Mouse (Mus musculus) midbrain, embryonic 14.5 days (tissue): Measurements from ENCODE around the gene Sidt2. TPM values are rescaled to one million over a fixed set of nuclear protein-coding genes. Genes with fewer than 3 reads are reported as not detected.

ENCODE experiments used
- ATAC-seq: fragments of 200-750 bp; cut with Nextera tagmentation; 2 replicates; pipeline ENCODE4 v1.8.0; 2017; ENCODE audit warnings: moderate number of reproducible peaks, moderate library complexity; ENCODE audit not compliant: low FRiP score, low TSS enrichment
- DNase-seq: peaks from one replicate; pipeline ENCODE4 v3.0.0-alpha.2; 2015
- H3K27ac ChIP-seq: fragments of 300-500 bp; sonication (generic); replicated peaks from 2 replicates; pipeline ENCODE4 v1.5.1; 2014; ENCODE audit warnings: mild to moderate bottlenecking, low read depth, low read length, moderate library complexity
- H3K27me3 ChIP-seq: fragments of 300-500 bp; sonication (generic); 2 replicates; pipeline ENCODE4 v1.6.1; 2014; ENCODE audit warnings: low read length, control low read depth, mixed read lengths; ENCODE audit not compliant: control insufficient read depth, insufficient read depth
- H3K36me3 ChIP-seq: fragments of 300-500 bp; sonication (generic); 2 replicates; pipeline ENCODE4 v1.6.1; 2014; ENCODE audit warnings: low read length, control low read depth; ENCODE audit not compliant: control insufficient read depth, insufficient read depth
- H3K4me1 ChIP-seq: fragments of 300-500 bp; sonication (generic); 2 replicates; pipeline ENCODE4 v1.6.1; 2014; ENCODE audit warnings: mild to moderate bottlenecking, antibody characterized with exemption, low read length, control low read depth; ENCODE audit not compliant: control insufficient read depth, insufficient read depth
- H3K4me2 ChIP-seq: fragments of 300-500 bp; sonication (generic); 2 replicates; pipeline ENCODE4 v1.6.1; 2014; ENCODE audit warnings: mild to moderate bottlenecking, low read length, moderate library complexity
- H3K4me3 ChIP-seq: fragments of 300-500 bp; sonication (generic); replicated peaks from 2 replicates; pipeline ENCODE4 v1.5.1; 2014; ENCODE audit warnings: low read depth, low read length
- H3K9ac ChIP-seq: fragments of 300-500 bp; sonication (generic); replicated peaks from 2 replicates; pipeline ENCODE4 v1.6.1; 2014; ENCODE audit warnings: mild to moderate bottlenecking, low read length, moderate library complexity
- H3K9me3 ChIP-seq: fragments of 300-500 bp; sonication (generic); 2 replicates; pipeline ENCODE4 v1.6.1; 2016; ENCODE audit warnings: low read length, control low read depth, mixed read lengths; ENCODE audit not compliant: control insufficient read depth
- WGBS: fragments of 180-500 bp; shearing (Covaris S2); extraction: QIAGEN DNeasy Blood & Tissue Kit; methylation state at CpG from one replicate; pipeline ENCODE4 v1.1.7; 2014; 5-methylcytosine and 5-hydroxymethylcytosine counted together
- polyA plus RNA-seq: library from polyadenylated mRNA; unstranded; fragments of >200 nt; fragmentation: Nextera tagmentation; extraction: Ambion mirVana; gene quantifications from 2 replicates; pipeline ENCODE4 v1.2.1, GENCODE M21; 2014

Sidt2 gene
- polyA plus RNA-seq, 1 experiment from 2014 or later, result 40.5 TPM

DNA sequence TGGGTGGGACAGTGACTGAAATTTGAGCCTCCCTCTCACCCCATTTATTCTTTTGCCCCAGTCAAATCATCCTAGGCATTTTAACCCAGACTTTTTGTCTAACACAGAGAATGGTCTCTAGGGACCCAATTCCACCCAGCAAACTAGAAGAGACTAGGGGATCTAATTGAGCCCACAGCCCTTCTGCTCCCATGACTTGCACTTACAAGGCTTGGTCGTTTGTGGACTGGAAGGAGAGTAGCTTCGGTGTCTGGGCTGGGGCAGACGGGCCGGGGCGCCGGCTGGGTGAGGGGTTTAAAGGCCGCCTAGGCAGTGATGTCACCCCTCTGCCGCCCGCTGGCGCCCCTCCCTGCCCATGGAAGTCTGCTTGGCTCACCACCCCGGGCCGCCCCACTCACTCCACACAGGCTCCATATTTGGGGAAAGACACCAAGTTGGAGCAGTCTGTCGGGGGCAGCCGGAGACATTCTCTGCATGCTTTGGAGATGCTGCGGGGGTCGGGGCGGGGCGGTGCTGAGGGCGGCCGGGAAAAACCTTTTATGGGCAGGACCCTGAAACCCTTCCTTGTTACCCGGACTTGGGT is 19.3 kb downstream of the Sidt2 start, which contains the start of gene Tagln:
Gene Tagln, minus strand, starts transcription at position 431 of the 583 bp plus-strand sequence.
- 9% methylated on average over 21 of the region's 21 CpGs for WGBS
- no peaks in the 10 kb centered on the region for H3K9me3 ChIP-seq
- peaks cover 42% of the 10 kb centered on the region for H3K36me3 ChIP-seq
- H3K4me1 ChIP-seq, result no peaks in the 10 kb centered on the region
- peak within 1 kb of the TSS; percentile 35; the same call in 1 of the 2 replicates for H3K4me2 ChIP-seq
- no peak within 1 kb of the TSS for H3K9ac ChIP-seq
- H3K27ac ChIP-seq, result no peak within 1 kb of the TSS
- DNase-seq (no peak), ATAC-seq (no peak)
- H3K4me3 ChIP-seq, result no peak within 1 kb of the TSS
- H3K27me3 ChIP-seq, result no peaks in the 10 kb centered on the region

GRCm38 (mm10) chr9:45932571-45933415 is 22.3 kb downstream of the Sidt2 start:
- WGBS, result 84% methylated on average over 11 of the region's 11 CpGs
- Histone ChIP-seq H3K9me3 (no peaks in the 10 kb centered on the region), H3K4me1 (no peaks in the 10 kb centered on the region), H3K27ac (no peak overlapping the region), H3K27me3 (no peaks in the 10 kb centered on the region), H3K4me3 (no peak overlapping the region), H3K36me3 (peaks cover 49% of the 10 kb centered on the region), H3K9ac (no peak overlapping the region), H3K4me2 (no peak overlapping the region)
- DNase-seq (no peak), ATAC-seq (no peak)

GRCm38 (mm10) chr9:45931958-45932357 is 23.1 kb downstream of the Sidt2 start:
- no peak overlapping the region for H3K9ac ChIP-seq
- H3K4me1 ChIP-seq, result no peaks in the 10 kb centered on the region
- ATAC-seq, result no peak
- H3K4me2 ChIP-seq, result no peak overlapping the region
- peaks cover 58% of the 10 kb centered on the region for H3K36me3 ChIP-seq
- no peak for DNase-seq
- no peaks in the 10 kb centered on the region for H3K27me3 ChIP-seq
- no peaks in the 10 kb centered on the region for H3K9me3 ChIP-seq
- no peak overlapping the region for H3K27ac ChIP-seq
- no peak overlapping the region for H3K4me3 ChIP-seq
- WGBS, result 70% methylated on average over 1 of the region's 1 CpGs

GRCm38 (mm10) chr9:45929285-45929684 is 25.8 kb downstream of the Sidt2 start:
- H3K27me3 ChIP-seq, result no peaks in the 10 kb centered on the region

GRCm38 (mm10) chr9:45919895-45920294 is 35.2 kb downstream of the Sidt2 start:
- Histone ChIP-seq H3K9ac (no peak overlapping the region), H3K4me3 (no peak overlapping the region), H3K36me3 (peaks cover 74% of the 10 kb centered on the region), H3K27ac (no peak overlapping the region), H3K4me1 (no peaks in the 10 kb centered on the region), H3K4me2 (no peak overlapping the region), H3K27me3 (no peaks in the 10 kb centered on the region), H3K9me3 (no peaks in the 10 kb centered on the region)
- DNase-seq, result no peak
- ATAC-seq, result no peak
- WGBS, result 60% methylated on average over 1 of the region's 1 CpGs

More at GRCm38 (mm10) chr9:45929285-45929684, 25.8 kb downstream of the Sidt2 start:
- Histone ChIP-seq H3K9ac (no peak overlapping the region), H3K4me1 (no peaks in the 10 kb centered on the region), H3K4me2 (no peak overlapping the region), H3K36me3 (peaks cover 70% of the 10 kb centered on the region), H3K9me3 (no peaks in the 10 kb centered on the region), H3K4me3 (no peak overlapping the region), H3K27ac (no peak overlapping the region)
- ATAC-seq (no peak), DNase-seq (no peak)
- 89% methylated on average over 5 of the region's 5 CpGs for WGBS

DNA sequence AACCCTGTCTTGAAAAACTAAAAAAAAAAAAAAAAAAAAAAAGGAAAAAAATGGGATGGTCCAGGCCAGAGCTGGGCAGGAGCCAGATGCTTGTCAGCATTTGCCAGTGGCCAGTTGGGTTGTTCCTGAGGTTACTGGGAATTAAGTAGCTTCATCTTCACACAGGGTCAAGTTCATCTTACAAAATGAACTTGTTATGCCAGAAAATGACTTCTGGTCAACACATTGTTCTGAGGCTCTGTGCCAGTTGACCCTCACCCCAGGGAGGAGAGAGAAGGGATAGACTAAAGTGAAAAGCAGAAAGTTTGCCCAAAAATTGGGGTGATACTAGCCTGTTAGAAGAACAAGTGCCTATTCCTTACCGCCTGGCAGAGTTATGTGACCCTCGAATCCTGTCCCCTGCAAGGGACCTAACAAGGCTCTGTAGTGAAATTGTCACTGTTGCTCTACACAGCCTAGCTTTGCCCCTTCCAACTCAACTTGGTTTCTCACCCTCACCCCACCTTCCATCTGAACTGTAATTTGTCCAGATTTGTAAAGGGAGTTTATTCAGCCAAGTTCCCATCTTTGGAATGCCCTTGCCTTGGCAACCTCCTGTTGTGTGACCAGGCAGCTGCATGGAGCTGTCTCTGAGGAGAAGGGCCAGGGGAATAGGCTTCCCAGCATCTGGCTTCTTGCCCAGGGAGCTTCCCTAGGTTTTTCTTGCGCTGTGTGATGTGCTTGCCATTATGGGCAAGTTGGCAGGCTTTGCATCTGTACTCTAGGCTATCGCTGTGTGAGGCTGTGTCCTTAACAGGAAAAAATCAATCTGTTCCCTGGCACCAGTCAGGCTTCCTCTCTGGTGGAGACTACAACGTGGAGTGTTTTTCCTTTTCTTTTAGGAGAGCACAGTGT is 37.8 kb downstream of the Sidt2 start:
- peak; percentile 74 for DNase-seq
- WGBS, result 73% methylated on average over 5 of the region's 5 CpGs
- H3K27ac ChIP-seq, result 0 out of 2 replicates have a peak overlapping the region, but pooled peaks have one; percentile 20
- no peak overlapping the region for H3K4me3 ChIP-seq
- ATAC-seq, result no peak
- H3K27me3 ChIP-seq, result no peaks in the 10 kb centered on the region
- no peak overlapping the region for H3K4me2 ChIP-seq
- H3K36me3 ChIP-seq, result peaks cover 93% of the 10 kb centered on the region
- H3K9me3 ChIP-seq, result no peaks in the 10 kb centered on the region
- H3K4me1 ChIP-seq, result no peaks in the 10 kb centered on the region
- H3K9ac ChIP-seq, result no peak overlapping the region

GRCm38 (mm10) chr9:45915659-45916058 is 39.4 kb downstream of the Sidt2 start:
- Histone ChIP-seq H3K4me1 (no peaks in the 10 kb centered on the region), H3K27ac (no peak overlapping the region), H3K9me3 (no peaks in the 10 kb centered on the region), H3K4me3 (no peak overlapping the region), H3K27me3 (no peaks in the 10 kb centered on the region), H3K36me3 (peaks cover 96% of the 10 kb centered on the region), H3K4me2 (no peak overlapping the region), H3K9ac (no peak overlapping the region)
- no peak for ATAC-seq
- 89% methylated on average over 2 of the region's 2 CpGs for WGBS
- DNase-seq, result no peak

DNA sequence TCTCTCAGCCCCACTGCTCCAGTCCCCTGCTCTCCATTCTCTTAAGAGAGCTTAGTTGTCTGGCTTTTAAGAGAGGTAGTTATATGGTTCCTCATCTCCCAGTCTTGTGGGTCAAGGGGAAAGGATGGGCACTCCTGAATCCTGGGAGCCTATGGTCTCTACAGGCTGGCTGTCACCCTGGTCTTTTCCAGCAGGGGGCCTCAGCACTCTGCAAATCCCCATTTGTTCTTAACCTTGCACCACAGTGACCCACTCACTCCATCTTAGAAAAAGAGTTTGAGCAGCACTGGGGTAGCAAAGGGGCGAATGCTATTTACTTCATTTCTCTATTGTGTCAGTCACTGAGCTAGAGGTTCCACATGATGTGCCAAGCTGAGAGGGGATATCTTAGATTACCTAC is 43.4 kb downstream of the Sidt2 start:
- no peak overlapping the region for H3K4me3 ChIP-seq
- H3K4me2 ChIP-seq, result no peak overlapping the region
- H3K9me3 ChIP-seq, result no peaks in the 10 kb centered on the region
- peak; percentile 61 for DNase-seq
- no peak overlapping the region for H3K27ac ChIP-seq
- 91% methylated on average over 1 of the region's 1 CpGs for WGBS
- peaks cover 7% of the 10 kb centered on the region for H3K4me1 ChIP-seq
- H3K9ac ChIP-seq, result no peak overlapping the region
- ATAC-seq, result no peak
- H3K27me3 ChIP-seq, result no peaks in the 10 kb centered on the region
- H3K36me3 ChIP-seq, result peaks cover 79% of the 10 kb centered on the region
